Mouse (Mus musculus) CD4-positive naive resting alpha-beta T cell, adult 57 days (primary cell): Measurements from ENCODE around the gene Zer1. TPM values are rescaled to one million over a fixed set of nuclear protein-coding genes. Genes with fewer than 3 reads are reported as not detected.

ENCODE experiments used
- total RNA-seq: library from RNA; stranded (reverse); gene quantifications from one replicate; pipeline ENCODE4 v1.2.4, GENCODE M21; 2023

Zer1 gene
- 81.1 TPM for total RNA-seq

GRCm38 (mm10) chr2:30124472-30125274 lies at the start of gene Zer1:
TSS of gene Zer1 (minus strand) at chr2:30124585.

GRCm38 (mm10) chr2:30171371-30171996 lies 47.1 kb upstream of the Zer1 start, which contains the start of gene Endog:
TSS of gene Endog (plus strand) at chr2:30171493.

GRCm38 (mm10) chr2:30133613-30134377 lies 9.4 kb upstream of the Zer1 start, which contains the start of gene Tbc1d13:
TSS of gene Tbc1d13 (plus strand) at chr2:30133746.

GRCm38 (mm10) chr2:30093471-30094207 lies 30.7 kb downstream of the Zer1 start, which contains the start of gene Zdhhc12:
TSS of gene Zdhhc12 (minus strand) at chr2:30093648.

GRCm38 (mm10) chr2:30077502-30078348 lies 46.7 kb downstream of the Zer1 start, which contains the start of gene Pkn3:
TSS of gene Pkn3 (plus strand) at chr2:30077684.

GRCm38 (mm10) chr2:30057223-30057904 lies 67.0 kb downstream of the Zer1 start, which contains the start of gene Set:
TSS of gene Set (plus strand) at chr2:30057378.

GRCm38 (mm10) chr2:30048699-30049388 lies 75.5 kb downstream of the Zer1 start, which contains the start of gene Wdr34:
TSS of gene Wdr34 (minus strand) at chr2:30048881.

Other genes with a start within 250 kb of the Zer1 start
- 78.7 TPM for gene Odf2, start 235.4 kb downstream of the Zer1 start, total RNA-seq
- 60.2 TPM for gene Gle1, start 189.2 kb downstream of the Zer1 start, total RNA-seq
- gene Sptan1, start 159.0 kb downstream of the Zer1 start, total RNA-seq, result 311 TPM
- 0.33 TPM for gene Wdr34, start 75.7 kb downstream of the Zer1 start, total RNA-seq
- 229 TPM for gene Set, start 67.2 kb downstream of the Zer1 start, total RNA-seq
- 1.5 TPM for gene Pkn3, start 46.9 kb downstream of the Zer1 start, total RNA-seq
- 15.4 TPM for gene Zdhhc12, start 30.9 kb downstream of the Zer1 start, total RNA-seq
- 34.4 TPM for gene Tbc1d13, start 9.2 kb upstream of the Zer1 start, total RNA-seq
- gene Endog, start 46.9 kb upstream of the Zer1 start, total RNA-seq, result 17.1 TPM
- gene Spout1, start 53.9 kb upstream of the Zer1 start, total RNA-seq, result 18.8 TPM
- 12.3 TPM for gene Kyat1, start 81.3 kb upstream of the Zer1 start, total RNA-seq
- gene Lrrc8a, start 113.1 kb upstream of the Zer1 start, total RNA-seq, result 68.0 TPM
- gene Gm28035, start 116.0 kb upstream of the Zer1 start, total RNA-seq, result 7.8 TPM
- gene Phyhd1, start 141.6 kb upstream of the Zer1 start, total RNA-seq, result 16.5 TPM
- not detected for gene Gm28038, start 156.5 kb upstream of the Zer1 start, total RNA-seq
- gene Dolk, start 161.7 kb upstream of the Zer1 start, total RNA-seq, result 11.0 TPM
- 55.5 TPM for gene Nup188, start 161.8 kb upstream of the Zer1 start, total RNA-seq
- 90.2 TPM for gene Sh3glb2, start 234.8 kb upstream of the Zer1 start, total RNA-seq
- 20.2 TPM for gene Miga2, start 239.6 kb upstream of the Zer1 start, total RNA-seq